Mouse (Mus musculus): ENCODE data around the gene Glis2.
A peak's percentile ranks its signal among the peaks of the same experiment; 100 is the strongest.

DNA sequence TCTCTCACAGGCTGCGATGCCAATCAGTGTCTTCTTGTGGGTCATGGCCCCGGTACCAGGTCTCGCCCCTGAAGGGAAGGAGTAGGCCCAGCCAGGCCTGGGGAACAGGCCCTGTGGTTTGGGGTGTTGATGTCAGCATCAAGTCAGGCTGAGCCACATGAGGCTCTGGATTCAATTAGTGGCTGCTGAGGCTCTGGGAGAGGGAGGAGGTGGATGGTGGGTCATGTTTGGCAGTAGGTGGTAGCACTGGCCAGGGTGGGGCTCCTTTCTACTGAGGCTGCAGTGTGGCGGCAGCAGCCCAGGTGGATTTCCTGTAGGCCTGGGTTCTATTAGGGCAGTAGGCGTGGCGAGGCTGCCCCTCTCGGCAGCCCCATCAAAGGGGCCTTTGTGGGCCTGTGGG, 57.1 kb downstream of the Glis2 start:
- TF ChIP-seq MAX (IDR thresholded peaks at IDR 0.05; ENCODE audit: low read depth) = no peak
- no peak for TF ChIP-seq MYOD1 (IDR thresholded peaks at IDR 0.05; ENCODE audit: control insufficient read depth in 1 of 3, insufficient read length in 2 of 3, low read depth in 2 of 3)
- TF ChIP-seq POLR2A (IDR thresholded peaks at IDR 0.05; ENCODE audit: insufficient read length, low read depth) = no peak
- TF ChIP-seq CEBPB (IDR thresholded peaks at IDR 0.05; ENCODE audit: insufficient read depth, poor library complexity, severe bottlenecking) = no peak
- TF ChIP-seq REST (IDR thresholded peaks at IDR 0.05; ENCODE audit: insufficient read depth, insufficient read length) = no peak
- no peak for TF ChIP-seq USF1 (IDR thresholded peaks at IDR 0.05; ENCODE audit: low read depth)
- TF ChIP-seq MYOG (IDR thresholded peaks at IDR 0.05; ENCODE audit: control insufficient read depth in 1 of 3, insufficient read depth in 1 of 3, insufficient read length in 2 of 3, low read depth in 2 of 3) = no peak
- TF ChIP-seq TCF12 (IDR thresholded peaks at IDR 0.05; ENCODE audit: insufficient read depth, poor library complexity, severe bottlenecking) = no peak
- no peak for TF ChIP-seq TCF3 (IDR thresholded peaks at IDR 0.05; ENCODE audit: insufficient read length, low read depth)
- no peak for TF ChIP-seq SRF (IDR thresholded peaks at IDR 0.05; ENCODE audit: control insufficient read depth, insufficient read length, low read depth)
- TF ChIP-seq POLR2AphosphoS2 (IDR thresholded peaks at IDR 0.05; ENCODE audit: insufficient read length, low read depth) = peak; percentile 62
- no peak for TF ChIP-seq E2F4 (IDR thresholded peaks at IDR 0.05; ENCODE audit: insufficient read depth)

Data from myocyte (in vitro differentiated cells).